Mouse (Mus musculus) olfactory bulb, adult 2 months (tissue): ENCODE data around the gene Olfr652.

ENCODE experiments used
- CTCF ChIP-seq: fragments of 200-500 bp; IDR thresholded peaks from 2 replicates; pipeline ENCODE4 v1.5.1; 2012; ENCODE audit warnings: low read depth, mild to moderate bottlenecking, low read length, moderate library complexity; ENCODE audit not compliant: insufficient read depth
- POLR2A ChIP-seq: fragments of 200-500 bp; IDR thresholded peaks from 2 replicates; pipeline ENCODE4 v1.6.1; 2012; ENCODE audit warnings: mild to moderate bottlenecking, low read depth, low read length, moderate library complexity; ENCODE audit not compliant: insufficient read depth

- TF ChIP-seq CTCF (no peak), POLR2A (no peak)
These were observed at the start of gene Olfr652 for GRCm38 (mm10) chr7:104560601-104561000.
